Mouse (Mus musculus): ENCODE results near the gene Htr6. TPM values are rescaled to one million over a fixed set of nuclear protein-coding genes. Genes with fewer than 3 reads are reported as not detected.

Gene Htr6
- polyA plus RNA-seq, 1 experiment from 2014 or later: not detected

GRCm38 (mm10) chr4:139081270-139081931 is 6.0 kb upstream of the Htr6 start:
- no peak overlapping the region for H3K4me2 ChIP-seq (ENCODE audit: low read depth, low read length)
- H3K36me3 ChIP-seq (ENCODE audit: control insufficient read depth, insufficient read depth, low read length): no peaks in the 10 kb centered on the region
- H3K4me3 ChIP-seq (replicated peaks; ENCODE audit: low read length): no peak overlapping the region
- H3K9ac ChIP-seq (ENCODE audit: low read length): no peak overlapping the region
- WGBS: 77% methylated on average over 18 of the region's 18 CpGs
- H3K9me3 ChIP-seq (replicated peaks; ENCODE audit: control insufficient read depth, low read length): no peaks in the 10 kb centered on the region
- H3K4me1 ChIP-seq (ENCODE audit: control insufficient read depth, insufficient read depth, low read length): peaks cover 11% of the 10 kb centered on the region
- peaks cover 5% of the 10 kb centered on the region for H3K27me3 ChIP-seq (ENCODE audit: control insufficient read depth, insufficient read depth, low read length)
- H3K27ac ChIP-seq (ENCODE audit: low read length): no peak overlapping the region
- ATAC-seq (ENCODE audit: insufficient read depth, low FRiP score): no peak

- H3K27ac ChIP-seq (ENCODE audit: low read length): no peak overlapping the region
- no peaks in the 10 kb centered on the region for H3K9me3 ChIP-seq (replicated peaks; ENCODE audit: control insufficient read depth, low read length)
- 91% methylated on average over 7 of the region's 7 CpGs for WGBS
- H3K9ac ChIP-seq (ENCODE audit: low read length): no peak overlapping the region
- peaks cover 17% of the 10 kb centered on the region for H3K27me3 ChIP-seq (ENCODE audit: control insufficient read depth, insufficient read depth, low read length)
- H3K4me2 ChIP-seq (ENCODE audit: low read depth, low read length): no peak overlapping the region
- no peak overlapping the region for H3K4me3 ChIP-seq (replicated peaks; ENCODE audit: low read length)
- H3K4me1 ChIP-seq (ENCODE audit: control insufficient read depth, insufficient read depth, low read length): peaks cover 14% of the 10 kb centered on the region
- H3K36me3 ChIP-seq (ENCODE audit: control insufficient read depth, insufficient read depth, low read length): no peaks in the 10 kb centered on the region
- no peak for ATAC-seq (ENCODE audit: insufficient read depth, low FRiP score)
These were observed 4.9 kb upstream of the Htr6 start for GRCm38 (mm10) chr4:139080259-139080658.

GRCm38 (mm10) chr4:139079439-139079838 is 4.1 kb upstream of the Htr6 start:
- H3K4me3 ChIP-seq (replicated peaks; ENCODE audit: low read length): no peak overlapping the region

GRCm38 (mm10) chr4:139078726-139079125 is 3.4 kb upstream of the Htr6 start:
- H3K4me2 ChIP-seq (ENCODE audit: low read depth, low read length): no peak overlapping the region
- H3K4me3 ChIP-seq (replicated peaks; ENCODE audit: low read length): no peak overlapping the region
- 17% methylated on average over 4 of the region's 4 CpGs for WGBS
- H3K36me3 ChIP-seq (ENCODE audit: control insufficient read depth, insufficient read depth, low read length): no peaks in the 10 kb centered on the region
- peaks cover 32% of the 10 kb centered on the region for H3K27me3 ChIP-seq (ENCODE audit: control insufficient read depth, insufficient read depth, low read length)
- no peaks in the 10 kb centered on the region for H3K9me3 ChIP-seq (replicated peaks; ENCODE audit: control insufficient read depth, low read length)
- H3K4me1 ChIP-seq (ENCODE audit: control insufficient read depth, insufficient read depth, low read length): peaks cover 22% of the 10 kb centered on the region
- no peak overlapping the region for H3K9ac ChIP-seq (ENCODE audit: low read length)
- H3K27ac ChIP-seq (ENCODE audit: low read length): no peak overlapping the region
- ATAC-seq (ENCODE audit: insufficient read depth, low FRiP score): no peak

More at GRCm38 (mm10) chr4:139079439-139079838, 4.1 kb upstream of the Htr6 start:
- H3K27me3 ChIP-seq (ENCODE audit: control insufficient read depth, insufficient read depth, low read length): peaks cover 25% of the 10 kb centered on the region
- no peak overlapping the region for H3K27ac ChIP-seq (ENCODE audit: low read length)
- no peak for ATAC-seq (ENCODE audit: insufficient read depth, low FRiP score)
- H3K9me3 ChIP-seq (replicated peaks; ENCODE audit: control insufficient read depth, low read length): no peaks in the 10 kb centered on the region
- H3K4me1 ChIP-seq (ENCODE audit: control insufficient read depth, insufficient read depth, low read length): peaks cover 21% of the 10 kb centered on the region
- H3K9ac ChIP-seq (ENCODE audit: low read length): no peak overlapping the region
- WGBS: 80% methylated on average over 11 of the region's 11 CpGs
- no peak overlapping the region for H3K4me2 ChIP-seq (ENCODE audit: low read depth, low read length)
- H3K36me3 ChIP-seq (ENCODE audit: control insufficient read depth, insufficient read depth, low read length): no peaks in the 10 kb centered on the region

- no peak for ATAC-seq (ENCODE audit: insufficient read depth, low FRiP score)
- no peaks in the 10 kb centered on the region for H3K36me3 ChIP-seq (ENCODE audit: control insufficient read depth, insufficient read depth, low read length)
- 40% methylated on average over 2 of the region's 2 CpGs for WGBS
- H3K4me3 ChIP-seq (replicated peaks; ENCODE audit: low read length): no peak overlapping the region
- no peak overlapping the region for H3K27ac ChIP-seq (ENCODE audit: low read length)
- H3K4me1 ChIP-seq (ENCODE audit: control insufficient read depth, insufficient read depth, low read length): peaks cover 19% of the 10 kb centered on the region
- no peak overlapping the region for H3K9ac ChIP-seq (ENCODE audit: low read length)
- no peaks in the 10 kb centered on the region for H3K9me3 ChIP-seq (replicated peaks; ENCODE audit: control insufficient read depth, low read length)
- H3K27me3 ChIP-seq (ENCODE audit: control insufficient read depth, insufficient read depth, low read length): peaks cover 36% of the 10 kb centered on the region
- no peak overlapping the region for H3K4me2 ChIP-seq (ENCODE audit: low read depth, low read length)
These were observed 2.9 kb upstream of the Htr6 start for GRCm38 (mm10) chr4:139078313-139078712.

- ATAC-seq (ENCODE audit: insufficient read depth, low FRiP score): no peak
- Histone ChIP-seq H3K9ac (ENCODE audit: low read length) (no peak overlapping the region), H3K9me3 (replicated peaks; ENCODE audit: control insufficient read depth, low read length) (no peaks in the 10 kb centered on the region), H3K4me3 (replicated peaks; ENCODE audit: low read length) (no peak overlapping the region), H3K36me3 (ENCODE audit: control insufficient read depth, insufficient read depth, low read length) (no peaks in the 10 kb centered on the region), H3K4me1 (ENCODE audit: control insufficient read depth, insufficient read depth, low read length) (peaks cover 11% of the 10 kb centered on the region), H3K4me2 (ENCODE audit: low read depth, low read length) (no peak overlapping the region), H3K27me3 (ENCODE audit: control insufficient read depth, insufficient read depth, low read length) (peaks cover 46% of the 10 kb centered on the region), H3K27ac (ENCODE audit: low read length) (no peak overlapping the region)
- WGBS: 19% methylated on average over 5 of the region's 5 CpGs
These were observed 545 bp upstream of the Htr6 start for GRCm38 (mm10) chr4:139075915-139076314.

GRCm38 (mm10) chr4:139074060-139074459 is 1.3 kb downstream of the Htr6 start:
- peaks cover 46% of the 10 kb centered on the region for H3K27me3 ChIP-seq (ENCODE audit: control insufficient read depth, insufficient read depth, low read length)
- 23% methylated on average over 29 of the region's 29 CpGs for WGBS
- peaks cover 11% of the 10 kb centered on the region for H3K4me1 ChIP-seq (ENCODE audit: control insufficient read depth, insufficient read depth, low read length)
- no peak for ATAC-seq (ENCODE audit: insufficient read depth, low FRiP score)
- peak overlapping the region; percentile 93 for H3K4me2 ChIP-seq (ENCODE audit: low read depth, low read length)
- H3K9ac ChIP-seq (ENCODE audit: low read length): no peak overlapping the region
- H3K9me3 ChIP-seq (replicated peaks; ENCODE audit: control insufficient read depth, low read length): no peaks in the 10 kb centered on the region
- no peaks in the 10 kb centered on the region for H3K36me3 ChIP-seq (ENCODE audit: control insufficient read depth, insufficient read depth, low read length)
- H3K27ac ChIP-seq (ENCODE audit: low read length): no peak overlapping the region
- no peak overlapping the region for H3K4me3 ChIP-seq (replicated peaks; ENCODE audit: low read length)

GRCm38 (mm10) chr4:139068287-139068686 is 7.1 kb downstream of the Htr6 start:
- H3K27ac ChIP-seq (ENCODE audit: low read length): no peak overlapping the region
- no peak for ATAC-seq (ENCODE audit: insufficient read depth, low FRiP score)
- no peaks in the 10 kb centered on the region for H3K9me3 ChIP-seq (replicated peaks; ENCODE audit: control insufficient read depth, low read length)
- H3K4me2 ChIP-seq (ENCODE audit: low read depth, low read length): no peak overlapping the region
- WGBS: 29% methylated on average over 4 of the region's 4 CpGs
- no peaks in the 10 kb centered on the region for H3K36me3 ChIP-seq (ENCODE audit: control insufficient read depth, insufficient read depth, low read length)
- H3K9ac ChIP-seq (ENCODE audit: low read length): no peak overlapping the region
- H3K4me1 ChIP-seq (ENCODE audit: control insufficient read depth, insufficient read depth, low read length): no peaks in the 10 kb centered on the region
- H3K4me3 ChIP-seq (replicated peaks; ENCODE audit: low read length): no peak overlapping the region
- peaks cover 9% of the 10 kb centered on the region for H3K27me3 ChIP-seq (ENCODE audit: control insufficient read depth, insufficient read depth, low read length)

- WGBS: 88% methylated on average over 5 of the region's 5 CpGs
These were observed 10.5 kb downstream of the Htr6 start for GRCm38 (mm10) chr4:139064831-139065230.

More at GRCm38 (mm10) chr4:139064831-139065230, 10.5 kb downstream of the Htr6 start:
- Histone ChIP-seq H3K4me2 (ENCODE audit: low read depth, low read length) (no peak overlapping the region), H3K36me3 (ENCODE audit: control insufficient read depth, insufficient read depth, low read length) (no peaks in the 10 kb centered on the region), H3K27me3 (ENCODE audit: control insufficient read depth, insufficient read depth, low read length) (no peaks in the 10 kb centered on the region), H3K27ac (ENCODE audit: low read length) (no peak overlapping the region), H3K9me3 (replicated peaks; ENCODE audit: control insufficient read depth, low read length) (no peaks in the 10 kb centered on the region), H3K4me1 (ENCODE audit: control insufficient read depth, insufficient read depth, low read length) (no peaks in the 10 kb centered on the region), H3K4me3 (replicated peaks; ENCODE audit: low read length) (no peak overlapping the region), H3K9ac (ENCODE audit: low read length) (no peak overlapping the region)
- ATAC-seq (ENCODE audit: insufficient read depth, low FRiP score): no peak
